Mouse (Mus musculus) midbrain, embryonic 11.5 days (tissue): ENCODE data around the gene BC052040. TPM values are rescaled to one million over a fixed set of nuclear protein-coding genes. Genes with fewer than 3 reads are reported as not detected.

ENCODE experiments used
- ATAC-seq: fragments of 200-750 bp; cut with Nextera tagmentation; 2 replicates; pipeline ENCODE4 v1.8.0; 2017; ENCODE audit warnings: moderate TSS enrichment, moderate library complexity; ENCODE audit not compliant: low FRiP score
- DNase-seq: peaks from one replicate; pipeline ENCODE4 v3.0.0; 2015; ENCODE audit warnings: low spot score; ENCODE audit errors: missing footprints
- H3K27ac ChIP-seq: fragments of 300-500 bp; sonication (generic); 2 replicates; pipeline ENCODE4 v1.5.1; 2014; ENCODE audit warnings: low read depth, low read length
- H3K27me3 ChIP-seq: fragments of 300-500 bp; sonication (generic); 2 replicates; pipeline ENCODE4 v1.6.1; 2014; ENCODE audit warnings: mild to moderate bottlenecking, low read length, moderate library complexity, mixed read lengths; ENCODE audit not compliant: control insufficient read depth, insufficient read depth
- H3K36me3 ChIP-seq: fragments of 300-500 bp; sonication (generic); 2 replicates; pipeline ENCODE4 v1.6.1; 2014; ENCODE audit warnings: mild to moderate bottlenecking, low read length, moderate library complexity, mixed read lengths; ENCODE audit not compliant: control insufficient read depth, insufficient read depth
- H3K4me1 ChIP-seq: fragments of 300-500 bp; sonication (generic); 2 replicates; pipeline ENCODE4 v1.6.1; 2014; ENCODE audit warnings: low read length; ENCODE audit not compliant: control insufficient read depth, insufficient read depth
- H3K4me2 ChIP-seq: fragments of 300-500 bp; sonication (generic); 2 replicates; pipeline ENCODE4 v1.6.1; 2014; ENCODE audit warnings: mild to moderate bottlenecking, moderate library complexity
- H3K4me3 ChIP-seq: fragments of 300-500 bp; sonication (generic); 2 replicates; pipeline ENCODE4 v1.5.1; 2014; ENCODE audit warnings: low read depth, low read length
- H3K9ac ChIP-seq: fragments of 300-500 bp; sonication (generic); 2 replicates; pipeline ENCODE4 v1.6.1; 2014; ENCODE audit warnings: low read length
- H3K9me3 ChIP-seq: fragments of 300-500 bp; sonication (generic); 2 replicates; pipeline ENCODE4 v1.6.1; 2016; ENCODE audit warnings: low read length; ENCODE audit not compliant: control insufficient read depth
- WGBS: fragments of 180-500 bp; shearing (Covaris S2); extraction: QIAGEN DNeasy Blood & Tissue Kit; methylation state at CpG from one replicate; pipeline ENCODE4 v1.1.7; 2014; 5-methylcytosine and 5-hydroxymethylcytosine counted together
- polyA plus RNA-seq: library from polyadenylated mRNA; unstranded; fragments of >200 nt; fragmentation: Nextera tagmentation; extraction: Ambion mirVana; gene quantifications from 2 replicates; pipeline ENCODE4 v1.2.1, GENCODE M21; 2014

The BC052040 gene
- polyA plus RNA-seq, 1 experiment from 2014 or later, result 19.6 TPM

DNA sequence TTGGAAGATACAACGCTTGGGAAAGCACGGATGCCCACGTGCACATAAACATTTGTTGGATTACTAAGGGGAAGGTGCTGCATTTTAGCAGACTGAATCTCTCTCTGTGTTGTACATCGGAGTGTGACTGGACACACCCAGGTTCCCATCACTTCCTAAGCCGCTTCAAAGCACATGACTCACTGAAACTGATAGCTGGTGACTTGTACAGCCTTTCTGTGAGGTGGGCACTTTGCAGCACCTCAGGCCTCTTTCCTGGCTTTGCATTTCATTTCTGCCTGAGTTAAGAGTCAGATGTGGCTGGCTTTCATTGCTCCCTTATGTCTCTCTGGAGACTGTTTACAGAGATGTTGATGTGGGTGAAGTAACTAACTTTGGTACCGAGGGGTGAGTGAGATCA is 29.0 kb downstream of the BC052040 start:
- H3K36me3 ChIP-seq, result no peaks in the 10 kb centered on the region
- DNase-seq (peak; percentile 78), ATAC-seq (no peak)
- H3K9me3 ChIP-seq, result no peaks in the 10 kb centered on the region
- H3K4me2 ChIP-seq, result no peak overlapping the region
- 92% methylated on average over 6 of the region's 6 CpGs for WGBS
- H3K4me1 ChIP-seq, result no peaks in the 10 kb centered on the region
- H3K9ac ChIP-seq, result no peak overlapping the region
- no peak overlapping the region for H3K4me3 ChIP-seq
- no peaks in the 10 kb centered on the region for H3K27me3 ChIP-seq
- H3K27ac ChIP-seq, result no peak overlapping the region

- Histone ChIP-seq H3K4me3 (no peak overlapping the region), H3K9ac (no peak overlapping the region), H3K27ac (no peak overlapping the region), H3K27me3 (no peaks in the 10 kb centered on the region), H3K9me3 (no peaks in the 10 kb centered on the region), H3K36me3 (no peaks in the 10 kb centered on the region), H3K4me2 (no peak overlapping the region), H3K4me1 (no peaks in the 10 kb centered on the region)
- 95% methylated on average over 3 of the region's 3 CpGs for WGBS
- ATAC-seq (no peak), DNase-seq (peak; percentile 23)
These were observed 32.5 kb downstream of the BC052040 start for GRCm38 (mm10) chr2:115613830-115614520.

DNA sequence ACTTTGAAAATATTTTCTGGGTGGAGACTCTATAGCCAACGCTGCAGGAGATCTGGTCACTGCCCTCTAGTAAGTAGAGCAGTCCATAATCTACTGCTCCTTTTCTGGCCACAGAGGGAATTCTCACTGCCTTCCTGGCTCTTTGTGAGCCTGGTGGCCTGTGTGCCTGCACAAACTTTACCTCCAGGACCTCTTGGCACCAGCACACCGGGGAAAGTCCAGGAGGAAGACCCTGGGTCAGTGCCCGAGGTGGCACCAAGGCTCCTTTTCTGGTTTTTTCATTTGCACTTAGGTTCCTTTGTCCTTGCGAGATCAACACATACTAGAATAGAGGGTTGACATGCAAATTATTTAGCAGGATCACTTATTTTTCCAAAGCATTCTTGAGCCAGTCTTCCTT is 47.0 kb downstream of the BC052040 start:
- H3K4me1 ChIP-seq, result no peaks in the 10 kb centered on the region
- H3K4me2 ChIP-seq, result no peak overlapping the region
- no peaks in the 10 kb centered on the region for H3K9me3 ChIP-seq
- no peaks in the 10 kb centered on the region for H3K27me3 ChIP-seq
- no peak overlapping the region for H3K9ac ChIP-seq
- no peak overlapping the region for H3K27ac ChIP-seq
- WGBS, result 87% methylated on average over 4 of the region's 4 CpGs
- H3K36me3 ChIP-seq, result no peaks in the 10 kb centered on the region
- H3K4me3 ChIP-seq, result no peak overlapping the region
- ATAC-seq (no peak), DNase-seq (no peak)

GRCm38 (mm10) chr2:115631031-115631434 is 49.5 kb downstream of the BC052040 start:
- Histone ChIP-seq H3K4me2 (no peak overlapping the region), H3K4me1 (no peaks in the 10 kb centered on the region), H3K36me3 (no peaks in the 10 kb centered on the region), H3K4me3 (no peak overlapping the region), H3K9ac (no peak overlapping the region), H3K27ac (no peak overlapping the region), H3K27me3 (no peaks in the 10 kb centered on the region), H3K9me3 (no peaks in the 10 kb centered on the region)
- DNase-seq (no peak), ATAC-seq (no peak)
- WGBS, result 73% methylated on average over 5 of the region's 5 CpGs

DNA sequence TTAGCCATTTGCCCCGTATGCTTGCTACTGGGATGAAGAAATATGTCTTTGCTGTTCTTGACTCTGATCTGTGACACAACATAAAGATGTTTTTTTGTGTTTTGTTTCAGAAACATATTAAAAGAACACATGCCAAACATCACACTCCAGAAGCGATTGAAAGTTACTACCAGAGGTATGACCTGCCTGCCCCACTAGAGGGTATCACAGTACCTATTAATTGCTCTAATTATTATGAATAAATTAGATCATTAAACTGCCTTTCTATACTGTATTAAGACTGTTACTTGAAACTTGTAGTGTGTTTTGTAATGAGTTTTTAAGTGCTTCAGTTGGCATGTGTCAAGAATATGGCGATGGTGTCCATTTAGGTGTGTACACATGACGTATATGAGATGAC is 50.3 kb downstream of the BC052040 start:
- H3K4me3 ChIP-seq, result no peak overlapping the region
- DNase-seq (no peak), ATAC-seq (no peak)
- no peaks in the 10 kb centered on the region for H3K9me3 ChIP-seq
- H3K9ac ChIP-seq, result no peak overlapping the region
- H3K4me1 ChIP-seq, result no peaks in the 10 kb centered on the region
- no peak overlapping the region for H3K4me2 ChIP-seq
- 95% methylated on average over 4 of the region's 4 CpGs for WGBS
- no peaks in the 10 kb centered on the region for H3K36me3 ChIP-seq
- H3K27ac ChIP-seq, result no peak overlapping the region
- no peaks in the 10 kb centered on the region for H3K27me3 ChIP-seq

DNA sequence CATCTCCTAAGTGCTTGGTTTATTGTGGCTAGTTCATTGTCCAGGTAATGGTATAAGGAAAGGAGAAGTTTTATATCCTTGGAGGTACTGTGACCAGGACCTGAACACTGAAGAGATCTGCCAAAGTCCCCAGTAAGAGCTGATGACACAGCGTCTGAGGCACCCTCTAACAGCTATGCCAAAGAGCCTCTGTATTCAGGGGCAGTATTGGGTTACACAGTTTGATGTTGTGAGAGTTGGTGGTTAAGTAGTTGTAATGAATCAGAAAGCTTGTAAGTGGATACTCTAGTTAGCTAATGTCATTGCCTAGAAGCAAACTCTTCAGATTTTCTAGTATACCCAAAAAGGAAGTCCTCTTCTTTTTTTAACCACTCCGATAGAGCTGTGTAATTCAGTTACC is 68.7 kb downstream of the BC052040 start:
- Histone ChIP-seq H3K27me3 (no peaks in the 10 kb centered on the region), H3K36me3 (no peaks in the 10 kb centered on the region), H3K4me1 (no peaks in the 10 kb centered on the region), H3K9ac (no peak overlapping the region), H3K4me2 (no peak overlapping the region), H3K4me3 (no peak overlapping the region), H3K27ac (no peak overlapping the region), H3K9me3 (no peaks in the 10 kb centered on the region)
- 93% methylated on average over 2 of the region's 2 CpGs for WGBS
- ATAC-seq (no peak), DNase-seq (no peak)

DNA sequence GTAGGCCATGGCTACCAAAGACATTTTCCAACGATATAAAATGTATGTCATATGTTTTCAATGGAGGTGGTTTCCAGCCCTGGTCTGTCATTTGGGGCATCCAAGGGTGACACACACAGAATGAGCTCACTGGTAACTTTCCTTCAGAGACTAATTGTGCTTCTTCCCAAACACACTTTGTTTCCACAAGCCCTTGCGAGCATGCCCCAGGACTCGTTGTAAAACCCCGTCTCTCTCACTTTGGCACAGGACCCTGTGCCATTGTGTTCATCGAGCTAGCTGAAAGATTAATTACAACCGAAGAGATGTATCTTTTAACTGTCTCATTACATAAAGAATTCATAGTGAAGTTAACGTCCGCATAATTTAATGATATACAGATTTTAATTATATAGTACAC is 78.2 kb downstream of the BC052040 start:
- 88% methylated on average over 8 of the region's 8 CpGs for WGBS
- Histone ChIP-seq H3K27me3 (no peaks in the 10 kb centered on the region), H3K9ac (no peak overlapping the region), H3K4me3 (no peak overlapping the region), H3K36me3 (no peaks in the 10 kb centered on the region), H3K27ac (no peak overlapping the region), H3K4me2 (no peak overlapping the region), H3K9me3 (no peaks in the 10 kb centered on the region), H3K4me1 (no peaks in the 10 kb centered on the region)
- DNase-seq (no peak), ATAC-seq (no peak)

DNA sequence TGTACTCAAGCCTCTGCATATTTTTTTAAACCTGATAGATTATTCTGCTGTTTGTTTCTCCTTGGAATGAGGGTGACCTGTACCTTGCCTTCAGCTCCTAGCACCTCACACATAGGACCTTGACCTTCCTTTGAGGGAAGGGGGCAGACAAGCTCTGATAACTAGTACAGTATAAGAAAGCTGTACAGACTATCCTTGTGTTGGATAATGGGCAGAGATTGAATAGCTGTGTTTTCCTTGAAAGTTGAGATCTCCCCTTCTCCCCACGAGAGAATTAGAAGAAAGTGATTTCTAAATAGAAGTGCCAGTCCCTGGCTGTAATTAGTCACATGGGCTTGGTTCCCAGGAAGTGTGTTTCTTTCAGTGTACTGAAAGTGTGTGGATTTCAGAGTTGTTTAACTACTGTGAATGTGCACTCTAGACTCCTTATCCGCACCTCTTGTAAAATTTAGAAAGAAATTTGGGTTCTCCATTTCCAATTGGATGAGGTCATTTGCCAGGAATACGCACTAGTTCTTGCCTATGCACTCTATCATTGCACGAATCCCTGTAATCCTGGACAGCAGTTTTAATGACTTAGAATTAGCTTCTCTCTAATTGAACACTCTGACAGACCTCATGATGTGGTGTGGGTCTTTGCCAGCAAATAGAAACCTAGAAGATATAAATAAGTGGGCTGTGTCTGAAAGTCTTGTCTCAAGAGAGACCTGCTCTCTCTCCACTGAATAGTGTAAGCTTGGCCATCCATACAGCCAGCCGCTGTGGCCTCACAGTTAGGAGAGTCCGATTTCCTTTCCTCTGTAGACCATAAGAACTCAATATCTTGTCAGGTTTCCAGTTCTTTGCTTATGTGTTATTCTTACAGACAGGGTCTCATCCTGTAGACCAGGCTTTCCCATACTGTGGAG is 79.0 kb downstream of the BC052040 start:
- WGBS, result 93% methylated on average over 6 of the region's 6 CpGs
- Histone ChIP-seq H3K4me3 (no peak overlapping the region), H3K4me1 (no peaks in the 10 kb centered on the region), H3K9ac (no peak overlapping the region), H3K27me3 (no peaks in the 10 kb centered on the region), H3K9me3 (no peaks in the 10 kb centered on the region), H3K36me3 (no peaks in the 10 kb centered on the region), H3K27ac (no peak overlapping the region), H3K4me2 (no peak overlapping the region)
- ATAC-seq, result no peak
- no peak for DNase-seq

DNA sequence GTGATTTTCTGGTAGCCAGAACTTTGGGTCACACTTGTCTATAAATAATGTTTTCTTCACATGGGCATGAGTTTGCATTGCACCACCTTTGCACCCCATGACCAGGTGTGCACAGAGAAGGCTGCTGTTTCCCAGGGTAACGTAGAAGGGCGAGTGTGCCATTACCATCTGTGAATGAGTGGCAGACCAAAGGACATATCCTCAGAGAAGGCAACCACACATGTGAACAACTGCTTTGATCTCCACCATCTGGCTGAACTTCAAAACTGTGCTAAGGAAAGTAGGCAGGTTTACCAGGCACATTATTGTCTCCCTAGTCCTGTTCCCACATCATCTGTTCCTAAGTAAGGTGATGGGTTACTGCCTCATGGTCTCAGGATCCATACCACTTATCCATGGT is 86.0 kb downstream of the BC052040 start:
- ATAC-seq (no peak), DNase-seq (no peak)
- 94% methylated on average over 2 of the region's 2 CpGs for WGBS
- H3K4me3 ChIP-seq, result no peak overlapping the region
- no peaks in the 10 kb centered on the region for H3K36me3 ChIP-seq
- H3K4me2 ChIP-seq, result no peak overlapping the region
- no peak overlapping the region for H3K9ac ChIP-seq
- H3K4me1 ChIP-seq, result no peaks in the 10 kb centered on the region
- no peak overlapping the region for H3K27ac ChIP-seq
- no peaks in the 10 kb centered on the region for H3K27me3 ChIP-seq
- no peaks in the 10 kb centered on the region for H3K9me3 ChIP-seq
